Mouse (Mus musculus) neutrophil, adult 5-6 weeks (primary cell): ENCODE measurements around the gene Cbfb. TPM values are rescaled to one million over a fixed set of nuclear protein-coding genes. Genes with fewer than 3 reads are reported as not detected.

ENCODE experiments used
- ATAC-seq: fragments of 151-379, 151-347 bp; 2 replicates; pipeline ENCODE4 v1.8.0; 2017; ENCODE audit warnings: mild to moderate bottlenecking, moderate TSS enrichment; ENCODE audit not compliant: insufficient number of reproducible peaks, poor library complexity, low FRiP score, severe bottlenecking; ENCODE audit errors: extremely low read depth
- total RNA-seq: library from RNA; stranded (forward); fragments of 200-1000 nt; gene quantifications from 2 replicates; pipeline ENCODE4 v1.2.3, GENCODE M21; 2017

Gene Cbfb
- 130 and 135 TPM in 2 replicates for total RNA-seq

- peak; percentile 84 for ATAC-seq
These were observed at the start of gene Cbfb for GRCm38 (mm10) chr8:105170381-105171115. Cbfb (plus strand) TSS chr8:105170674.

- no peak for ATAC-seq
These were observed 40.6 kb upstream of the Cbfb start for GRCm38 (mm10) chr8:105129864-105130263.

GRCm38 (mm10) chr8:105131509-105131908 is 39.0 kb upstream of the Cbfb start, which contains the start of gene Ces4a:
Ces4a (plus strand) TSS chr8:105131800.
- ATAC-seq, result no peak

GRCm38 (mm10) chr8:105138423-105138822 is 32.1 kb upstream of the Cbfb start:
- peak; percentile 75 for ATAC-seq

GRCm38 (mm10) chr8:105142395-105142794 is 28.1 kb upstream of the Cbfb start:
- no peak for ATAC-seq

GRCm38 (mm10) chr8:105151654-105152053 is 18.8 kb upstream of the Cbfb start:
- ATAC-seq, result no peak

- ATAC-seq, result no peak
These were observed 17.7 kb upstream of the Cbfb start for GRCm38 (mm10) chr8:105152623-105153398.

- no peak for ATAC-seq
These were observed 16.2 kb upstream of the Cbfb start for GRCm38 (mm10) chr8:105154316-105154715.

GRCm38 (mm10) chr8:105155091-105155745 is 15.3 kb upstream of the Cbfb start:
- ATAC-seq, result no peak

GRCm38 (mm10) chr8:105157555-105157954 is 12.9 kb upstream of the Cbfb start:
- peak; percentile 73; the same call in 1 of the 2 replicates for ATAC-seq

GRCm38 (mm10) chr8:105158084-105158483 is 12.4 kb upstream of the Cbfb start:
- ATAC-seq, result no peak

GRCm38 (mm10) chr8:105161121-105161652 is 9.3 kb upstream of the Cbfb start:
- ATAC-seq, result no peak

- ATAC-seq, result no peak
These were observed 6.1 kb upstream of the Cbfb start for GRCm38 (mm10) chr8:105164272-105164902.

- no peak for ATAC-seq
These were observed 5.3 kb upstream of the Cbfb start for GRCm38 (mm10) chr8:105165191-105165590.

GRCm38 (mm10) chr8:105167116-105167515 is 3.4 kb upstream of the Cbfb start:
- no peak for ATAC-seq

- ATAC-seq, result no peak
These were observed 892 bp upstream of the Cbfb start for GRCm38 (mm10) chr8:105169582-105169981.

- ATAC-seq, result 0 out of 2 replicates have a peak, but pooled peaks have one; percentile 13
These were observed 463 bp upstream of the Cbfb start for GRCm38 (mm10) chr8:105170041-105170380.

- peak; percentile 40 for ATAC-seq
These were observed 885 bp downstream of the Cbfb start for GRCm38 (mm10) chr8:105171116-105172002.
